Mouse (Mus musculus) embryo, embryonic 10 days (tissue): ENCODE data around the gene Ppp4r4.
A peak's percentile ranks its signal among the peaks of the same experiment; 100 is the strongest.
"Not testable (repeated sequence)": the region's sequence is repeated elsewhere in the genome, so short reads cannot be mapped to it uniquely, and the experiment has no call there.

Experiments used
- DNase-seq: peaks from one replicate; pipeline ENCODE4 v3.0.0-alpha.2; 2015; ENCODE audit warnings: low spot score

Ppp4r4 gene

DNA sequence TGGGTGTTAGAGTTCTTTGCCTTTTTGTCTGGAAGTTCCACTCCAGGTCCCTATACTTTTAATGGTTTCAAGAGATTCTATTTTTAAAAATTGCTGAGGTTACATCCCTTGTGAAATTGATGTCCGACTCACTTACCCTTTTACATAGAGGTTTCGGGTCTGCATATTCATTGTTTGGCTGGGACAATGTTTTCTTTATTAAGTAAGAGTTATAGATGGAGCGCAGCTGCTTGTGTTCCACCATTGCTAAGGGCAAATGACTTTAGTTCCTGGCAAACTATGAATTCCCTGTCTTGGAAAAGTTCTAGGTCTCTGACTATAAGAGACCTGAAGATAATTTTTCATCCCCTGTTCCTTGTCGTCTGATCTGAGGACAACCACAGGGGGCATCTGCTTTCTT lies 8.3 kb downstream of the Ppp4r4 start:
- no peak for DNase-seq

DNA sequence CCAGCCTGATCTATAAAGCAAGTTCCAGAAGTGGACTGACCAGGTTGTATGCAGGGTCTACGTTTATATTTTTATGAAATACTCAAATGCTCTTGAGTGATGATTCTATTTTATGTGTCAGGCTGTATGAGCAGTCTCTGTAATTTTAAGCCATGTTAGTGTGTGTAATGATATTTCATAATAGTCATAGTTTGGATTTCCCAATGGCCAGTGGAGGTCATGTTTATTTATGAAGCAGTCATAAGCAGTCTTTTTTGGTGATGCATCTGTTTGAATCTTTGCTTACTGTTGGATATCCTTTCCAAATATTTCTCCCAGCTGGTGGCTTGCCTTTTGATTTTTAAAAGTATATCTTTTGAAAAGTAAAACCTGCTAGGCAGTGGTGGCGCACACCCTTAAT lies 11.3 kb downstream of the Ppp4r4 start:
- DNase-seq: no peak

DNA sequence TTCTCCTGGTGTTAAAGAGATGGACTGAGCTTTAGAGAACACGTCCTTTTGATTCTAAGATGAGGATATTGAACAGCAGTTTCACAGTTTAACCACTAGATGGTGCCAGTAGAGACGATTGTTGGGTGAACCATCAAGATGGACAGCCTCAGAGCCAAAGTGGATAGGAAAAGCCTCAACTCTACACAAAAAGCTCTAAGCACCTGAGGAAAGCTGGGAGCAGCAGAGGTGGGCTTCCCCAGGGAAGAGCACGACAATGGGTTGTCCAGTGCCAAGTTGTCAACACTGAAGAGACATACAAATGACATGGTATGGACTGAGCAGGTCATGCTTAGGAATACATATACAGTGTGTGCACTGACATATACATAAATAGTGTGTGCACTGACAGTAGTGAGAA lies 12.1 kb downstream of the Ppp4r4 start:
- peak; percentile 82 for DNase-seq

DNA sequence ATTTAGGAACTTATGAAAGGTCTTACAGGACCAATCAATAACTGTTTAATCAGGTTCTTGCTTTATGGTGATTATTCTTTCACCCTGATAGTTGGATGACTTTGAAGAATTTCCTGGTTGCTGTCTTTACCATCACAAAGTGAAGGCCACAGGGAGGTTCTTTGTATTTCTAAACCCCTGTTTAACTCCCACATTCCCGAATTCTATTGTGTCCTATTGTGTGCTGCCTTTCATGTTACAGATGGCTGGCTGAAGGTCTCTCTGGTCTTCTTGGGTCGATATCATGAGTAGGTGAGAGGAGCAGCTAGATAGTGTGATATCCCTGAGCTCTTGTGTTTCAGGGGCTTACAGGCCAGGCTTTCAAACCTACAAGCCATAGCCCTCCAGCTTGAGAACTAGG lies 15.4 kb downstream of the Ppp4r4 start:
- DNase-seq: no peak

DNA sequence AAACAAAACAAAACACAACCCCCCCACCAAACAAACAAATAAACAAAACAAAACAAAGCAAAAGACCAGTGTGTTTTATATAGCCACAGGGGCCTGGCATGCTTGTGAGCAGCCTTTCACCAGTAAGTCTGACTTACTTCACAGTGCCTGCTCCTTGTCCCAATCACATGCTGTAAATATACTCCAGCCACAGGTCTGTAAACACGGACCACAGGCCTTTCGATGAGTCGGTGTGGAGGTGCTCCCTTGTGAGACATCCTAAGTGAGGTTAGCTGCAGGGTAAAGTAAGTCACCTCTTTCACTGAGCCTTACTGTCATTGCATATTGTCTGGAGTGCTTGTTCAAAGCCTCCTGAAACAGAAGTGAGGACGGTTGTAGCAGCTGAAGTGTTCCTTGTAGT lies 16.4 kb downstream of the Ppp4r4 start:
- no peak for DNase-seq

DNA sequence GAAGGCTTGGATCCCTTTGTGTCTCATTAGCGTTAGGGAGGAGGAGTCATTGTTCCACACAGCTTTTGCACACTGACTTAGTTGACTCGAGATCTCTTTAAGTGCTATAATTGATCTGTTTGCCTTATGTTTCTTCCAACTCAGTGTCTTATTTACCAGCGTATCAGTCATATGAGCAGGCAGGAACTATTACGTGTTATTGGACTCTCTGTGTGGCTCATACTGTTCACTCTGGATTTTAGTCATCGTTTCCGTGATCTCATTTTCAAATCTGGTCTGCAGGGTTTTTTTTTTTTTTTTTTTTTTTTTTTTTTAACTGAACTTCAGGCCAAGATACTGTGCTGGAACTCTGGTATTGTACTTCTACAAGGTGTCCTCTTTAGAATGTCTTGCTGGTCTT lies 18.0 kb downstream of the Ppp4r4 start:
- no peak for DNase-seq

DNA sequence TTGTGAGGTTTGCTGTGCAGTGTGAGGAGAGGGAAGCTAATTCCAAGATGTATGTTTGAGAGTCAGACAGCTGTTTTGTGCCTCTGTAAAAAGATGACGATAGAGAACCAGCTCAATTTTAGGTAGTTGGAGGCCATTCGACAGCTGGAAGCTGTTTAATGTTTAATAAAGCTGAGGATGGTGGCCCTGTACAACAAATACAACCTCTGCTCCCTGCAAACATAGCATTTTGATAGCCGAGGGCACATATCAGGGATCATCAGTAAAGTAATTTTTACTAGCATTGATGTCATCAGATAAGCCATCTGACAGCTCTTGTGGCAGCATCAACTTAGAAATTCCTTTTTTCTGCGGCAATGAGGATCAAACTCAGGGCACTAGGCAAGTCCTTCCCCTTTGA lies 19.3 kb downstream of the Ppp4r4 start:
- DNase-seq: no peak

DNA sequence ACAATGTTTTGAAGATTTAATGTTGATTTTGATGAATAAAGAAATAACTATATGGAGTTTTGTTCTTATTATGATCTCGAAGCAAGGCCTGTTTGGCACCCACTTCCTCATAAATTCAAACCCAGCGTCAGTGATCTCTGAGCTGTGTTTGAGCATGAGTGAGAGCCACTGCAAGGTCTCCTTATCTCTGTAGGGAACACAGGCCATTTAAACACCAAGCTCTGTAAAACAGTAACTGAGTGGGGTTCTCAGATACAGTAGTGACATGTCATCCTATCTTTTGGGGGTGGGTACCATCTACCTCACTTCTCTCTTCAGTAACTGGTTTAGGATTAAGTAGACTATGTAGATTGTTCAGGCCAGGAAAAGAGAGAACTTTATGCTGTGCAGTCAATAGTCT lies 20.4 kb downstream of the Ppp4r4 start:
- DNase-seq: no peak

DNA sequence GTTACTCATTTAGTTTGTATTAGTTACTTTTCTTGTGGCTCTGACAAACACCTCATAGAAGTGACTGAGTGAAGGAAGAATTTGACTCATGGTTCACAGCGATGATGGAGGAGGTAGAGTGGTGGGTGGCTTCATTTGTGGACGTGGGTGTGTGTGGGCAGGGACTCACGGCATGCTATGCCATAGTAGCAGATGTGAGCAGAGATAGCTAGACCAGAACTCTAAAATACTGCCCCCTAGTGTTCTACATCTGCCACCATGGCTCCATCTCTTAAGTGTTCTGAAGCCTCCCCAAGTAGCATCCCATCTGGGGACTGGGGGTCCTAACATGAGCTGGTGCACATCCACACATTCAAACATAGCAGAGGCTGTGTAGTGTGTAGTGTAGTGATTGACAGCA lies 21.4 kb downstream of the Ppp4r4 start:
- DNase-seq: no peak

DNA sequence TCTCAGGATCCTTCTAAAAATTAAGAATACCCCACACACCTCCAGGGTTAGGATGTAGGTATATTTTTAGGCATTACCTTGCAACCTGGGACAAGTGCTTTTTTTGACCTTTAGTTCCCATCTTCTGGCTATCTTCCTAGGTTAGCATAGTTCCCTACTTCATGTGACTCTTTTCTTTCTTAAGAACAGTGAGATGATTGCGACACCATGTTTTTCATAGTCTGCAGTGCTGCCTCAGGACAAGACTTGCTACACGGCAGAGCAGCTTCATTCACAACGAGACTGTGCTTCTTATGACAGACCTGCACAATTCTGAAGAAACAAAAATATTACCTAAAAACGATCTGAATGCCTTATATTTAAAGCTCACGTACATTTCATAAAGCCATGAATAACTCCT lies 24.8 kb downstream of the Ppp4r4 start:
- no peak for DNase-seq

DNA sequence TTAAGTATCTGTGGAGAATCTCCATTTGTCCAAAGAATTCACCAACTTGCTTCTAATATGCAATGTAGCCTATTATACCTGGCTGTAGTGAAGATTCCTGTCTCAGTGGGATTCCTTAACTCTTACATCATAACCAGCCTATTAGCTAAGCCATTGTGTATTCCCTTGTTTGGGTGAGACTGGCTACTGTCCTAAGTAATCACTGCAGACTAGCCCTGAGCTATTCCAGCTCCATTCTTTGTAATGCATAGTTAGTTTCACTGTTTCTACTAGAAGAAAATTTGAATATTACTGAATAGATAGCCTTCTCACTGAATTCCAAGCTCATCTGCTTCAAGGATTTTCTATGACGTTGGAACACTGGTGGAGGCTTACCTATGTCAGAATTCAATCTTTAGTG lies 32.6 kb downstream of the Ppp4r4 start:
- DNase-seq: no peak

DNA sequence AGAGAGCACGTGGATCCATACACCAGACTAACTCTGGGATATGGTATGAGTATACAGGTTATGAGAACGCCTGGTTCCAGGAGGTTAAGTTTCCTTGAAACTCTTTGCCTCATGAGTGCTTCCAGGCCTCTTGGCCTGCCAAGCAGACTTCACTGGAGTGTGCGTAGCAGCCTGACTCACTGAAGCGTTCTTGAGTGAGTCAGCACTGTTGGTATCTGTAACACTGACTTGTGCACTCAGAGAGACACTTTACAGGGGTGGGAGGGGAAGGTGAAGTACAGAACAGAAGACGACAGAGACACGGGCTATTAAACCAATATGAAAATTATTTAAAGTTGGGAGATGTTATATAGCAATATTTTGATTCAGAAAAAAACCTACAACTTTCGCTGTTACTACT lies 33.1 kb downstream of the Ppp4r4 start:
- no peak for DNase-seq

DNA sequence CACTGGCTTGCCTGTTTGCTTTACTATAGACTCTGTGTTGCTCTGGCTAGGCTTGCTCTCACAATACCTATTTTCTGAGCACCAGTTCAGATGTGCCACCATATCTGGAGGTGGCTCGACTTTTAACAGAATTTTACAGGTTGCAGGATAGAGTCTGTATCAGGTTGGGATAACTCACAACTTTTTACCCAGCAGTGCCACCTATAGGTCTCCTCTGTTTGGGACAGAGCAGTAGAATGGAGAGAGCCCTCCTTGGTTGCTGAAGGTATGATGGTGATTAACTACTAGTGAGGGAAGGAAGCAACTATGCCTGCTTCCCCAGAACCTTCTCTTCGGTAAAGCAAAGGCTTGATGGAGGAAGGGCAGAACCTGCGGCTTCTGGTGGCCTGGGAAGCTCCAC lies 35.0 kb downstream of the Ppp4r4 start:
- no peak for DNase-seq

DNA sequence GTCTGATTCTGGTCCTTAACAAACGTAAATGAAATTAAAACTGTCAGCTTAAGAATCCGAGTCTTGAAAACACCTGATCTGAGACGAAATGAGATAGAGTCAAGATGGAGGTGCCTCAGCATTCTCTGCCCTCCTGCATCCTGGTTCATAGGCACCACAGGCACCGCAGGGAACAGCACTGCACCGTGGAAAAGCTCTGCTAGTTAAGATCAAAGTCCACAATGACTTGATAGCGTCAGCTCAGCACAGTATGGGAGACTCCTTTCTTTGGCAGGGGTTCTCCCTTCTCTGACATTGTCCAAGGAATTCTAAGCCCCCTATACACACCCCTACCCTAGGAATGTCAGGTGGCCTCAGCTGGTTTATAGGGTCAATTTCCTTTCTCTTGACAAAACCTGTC lies 37.6 kb downstream of the Ppp4r4 start:
- no peak for DNase-seq

DNA sequence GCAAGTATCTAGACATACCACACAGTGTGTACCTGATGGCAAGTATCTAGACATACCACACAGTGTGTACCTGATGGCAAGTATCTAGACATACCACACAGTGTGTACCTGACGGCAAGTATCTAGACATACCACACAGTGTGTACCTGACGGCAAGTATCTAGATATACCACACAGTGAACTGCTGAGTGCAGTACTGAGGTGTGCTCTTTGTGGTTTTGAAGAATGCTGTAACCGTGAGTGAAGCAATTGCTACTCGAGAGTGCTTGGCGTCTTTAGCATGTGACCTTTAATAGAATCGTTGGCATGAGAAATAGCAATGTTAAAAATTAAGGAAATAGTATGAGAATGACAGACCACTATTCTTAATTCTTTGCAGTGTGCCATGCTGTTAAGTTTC lies 46.1 kb downstream of the Ppp4r4 start:
- not testable (repeated sequence) for DNase-seq

DNA sequence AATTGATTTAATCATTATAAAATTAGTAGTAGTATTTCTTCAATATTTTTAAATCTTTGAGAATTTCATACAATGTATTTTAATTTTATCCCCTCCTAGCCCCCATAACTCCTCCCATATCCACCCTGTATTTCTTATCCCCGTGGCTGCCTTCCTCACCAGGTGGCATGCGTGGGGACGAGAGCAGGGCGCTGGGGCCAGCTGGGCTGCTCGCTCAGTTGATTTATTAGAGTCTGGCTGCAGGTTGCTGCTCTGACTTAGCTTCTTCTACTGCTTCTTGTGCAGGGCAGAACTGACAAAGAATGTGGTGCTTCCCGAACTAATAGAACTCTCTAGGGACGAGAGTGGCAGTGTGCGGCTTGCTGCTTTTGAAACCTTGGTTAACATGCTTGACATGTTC lies 51.7 kb downstream of the Ppp4r4 start:
- no peak for DNase-seq

DNA sequence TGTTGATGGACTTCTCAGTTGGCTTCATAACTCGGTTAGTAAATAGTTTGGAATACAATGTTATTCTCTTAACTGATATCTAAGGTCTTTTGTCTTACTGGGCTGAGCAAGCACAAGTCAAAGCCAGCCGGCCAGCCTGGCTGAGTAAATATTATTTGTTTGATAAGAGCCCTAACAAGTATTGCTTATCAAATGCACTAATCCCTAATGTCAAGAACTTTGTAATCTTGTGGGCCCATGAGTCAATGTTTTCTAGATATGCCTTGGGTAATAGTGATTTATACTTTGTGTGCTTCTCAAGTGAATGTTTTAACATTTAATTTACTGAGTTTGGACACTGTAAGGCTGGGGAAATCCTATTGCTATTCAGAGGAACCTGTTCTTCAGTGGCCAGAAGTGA lies 66.3 kb downstream of the Ppp4r4 start:
- DNase-seq: no peak

DNA sequence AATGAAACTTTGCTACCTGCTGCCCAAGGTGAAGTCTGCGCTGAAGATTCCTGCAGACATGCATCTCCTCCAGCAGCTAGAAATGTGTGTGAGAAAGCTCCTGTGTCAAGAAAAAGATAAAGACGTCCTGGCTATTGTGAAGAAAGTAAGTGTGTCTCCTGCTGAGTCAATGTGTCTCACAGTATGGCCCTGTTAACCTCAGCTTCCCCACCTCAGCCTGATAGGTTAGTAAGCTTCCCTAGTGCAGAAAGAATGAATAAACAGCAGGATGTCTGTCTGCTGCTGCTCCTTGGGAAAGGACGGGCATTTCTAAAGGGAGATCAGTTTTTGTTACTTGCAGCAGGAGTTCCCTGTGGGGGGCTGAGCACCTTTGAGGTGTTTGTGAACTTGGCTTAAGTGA lies 68.3 kb downstream of the Ppp4r4 start:
- DNase-seq: no peak

DNA sequence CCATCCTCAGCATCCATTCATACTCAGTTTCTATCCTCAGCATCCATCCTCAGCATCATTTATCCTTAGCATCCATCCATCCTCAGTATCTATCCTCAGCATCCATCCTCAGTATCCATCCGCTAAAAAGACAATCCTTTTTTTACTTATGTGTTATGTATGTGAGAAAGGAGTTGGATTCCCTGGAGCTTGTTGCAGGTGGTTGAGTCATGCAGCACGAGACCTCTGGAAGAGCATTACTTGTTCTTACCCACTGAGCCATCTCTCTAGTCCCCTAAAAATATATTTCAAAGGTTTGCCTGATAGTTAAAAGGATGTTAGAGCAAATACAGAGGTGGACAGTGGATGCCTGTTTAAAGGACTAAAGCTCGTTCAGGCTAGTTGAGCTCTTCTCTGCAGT lies 69.8 kb downstream of the Ppp4r4 start:
- no peak for DNase-seq

DNA sequence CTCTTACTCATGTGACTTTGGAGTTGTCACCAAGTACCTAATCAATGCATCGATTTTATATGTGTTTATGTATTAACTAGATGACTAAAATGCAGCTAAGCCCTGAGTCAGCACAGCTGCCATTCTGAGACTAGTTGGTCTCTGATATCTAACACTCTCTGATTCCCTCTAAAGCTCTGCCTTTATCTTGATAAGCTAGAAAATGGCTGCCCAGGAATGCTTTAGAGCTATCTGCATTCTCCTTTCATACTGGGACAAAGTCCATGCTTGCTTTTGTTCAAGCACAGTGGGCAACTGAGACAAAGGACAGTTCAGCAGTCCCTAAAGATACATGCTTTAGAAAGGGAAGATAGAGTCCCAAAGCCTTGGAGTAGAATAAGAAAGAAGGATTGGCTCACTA lies 83.1 kb downstream of the Ppp4r4 start:
- no peak for DNase-seq

DNA sequence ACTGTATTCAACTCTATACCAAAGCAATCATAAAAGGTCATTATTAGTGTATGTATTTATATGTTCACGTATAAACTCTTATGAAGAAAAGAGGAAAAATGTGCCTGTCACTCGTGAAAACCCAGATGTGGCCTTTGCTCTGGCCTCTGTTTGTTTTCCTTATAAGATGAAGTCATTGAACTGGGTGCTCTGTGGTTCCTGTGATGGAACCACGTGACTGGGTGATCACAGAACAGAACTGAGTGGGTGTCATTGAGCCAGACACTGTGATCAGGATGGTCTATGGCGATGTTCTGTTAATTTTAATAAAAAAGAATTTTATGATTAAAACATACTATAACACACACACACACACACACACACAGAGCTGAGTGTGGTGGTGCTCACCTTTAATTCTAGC lies 83.7 kb downstream of the Ppp4r4 start:
- DNase-seq: no peak

DNA sequence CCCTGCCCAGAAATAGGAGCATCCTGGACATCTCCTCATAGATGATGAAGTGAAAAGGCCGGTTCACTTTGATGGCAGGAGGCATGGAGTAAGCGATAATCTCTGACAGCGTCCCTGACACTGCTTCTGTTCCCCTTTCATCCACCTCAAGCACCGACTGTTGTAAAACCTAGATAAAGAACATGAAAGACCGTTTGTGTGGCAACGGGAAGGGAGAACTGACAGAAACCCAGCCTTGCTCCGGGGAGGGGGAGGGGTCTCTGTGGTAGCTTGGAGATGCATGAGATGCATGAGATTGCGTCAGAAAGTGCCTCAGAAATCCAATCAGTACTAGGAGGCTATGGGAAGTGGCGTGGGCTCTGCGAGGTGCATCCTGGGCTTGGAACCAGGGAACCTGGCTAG lies 84.8 kb downstream of the Ppp4r4 start:
- DNase-seq: no peak

DNA sequence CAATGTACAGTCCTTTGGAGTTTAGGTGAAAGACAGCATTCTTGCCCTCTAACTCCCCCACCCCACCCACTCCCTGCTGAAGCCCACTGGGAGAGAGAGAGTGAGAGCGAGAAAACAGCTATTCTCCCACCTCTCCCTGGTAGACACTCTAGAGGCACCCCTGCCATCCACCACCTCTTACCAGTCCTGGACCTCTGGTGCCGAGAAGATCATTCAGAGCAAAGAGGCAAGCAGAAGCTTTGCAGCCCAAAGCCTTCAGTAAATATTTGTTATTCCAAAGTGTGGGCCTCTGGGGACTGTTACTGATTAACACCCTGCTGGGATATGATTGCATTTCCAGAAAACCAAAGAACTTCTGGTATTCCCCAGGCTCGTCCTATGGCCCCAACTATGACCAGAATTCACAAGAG lies 99.1 kb downstream of the Ppp4r4 start, which contains the start of gene Serpina10:
TSS of gene Serpina10 (minus strand) at position 242 of the 410 bp plus-strand sequence.
- DNase-seq: no peak

DNA sequence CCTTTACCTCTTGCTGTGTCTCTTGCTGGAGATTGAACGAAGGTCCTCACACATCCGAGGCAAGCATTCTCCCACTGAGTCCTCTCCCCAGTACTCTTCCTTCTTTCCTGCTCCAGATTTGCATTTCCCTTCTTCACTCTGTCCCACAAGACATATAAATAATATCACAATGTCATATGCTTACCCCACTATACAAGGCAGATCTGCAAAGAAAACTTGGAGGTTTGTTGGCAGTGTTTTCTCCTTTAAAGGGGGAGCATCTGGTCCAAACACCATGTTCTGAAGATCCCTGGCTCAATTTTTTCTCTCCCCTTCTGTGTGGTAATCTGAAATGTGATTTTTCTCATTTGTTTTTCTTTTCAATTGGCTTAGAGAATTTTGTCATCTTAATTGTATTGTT lies 102.3 kb downstream of the Ppp4r4 start:
- no peak for DNase-seq

DNA sequence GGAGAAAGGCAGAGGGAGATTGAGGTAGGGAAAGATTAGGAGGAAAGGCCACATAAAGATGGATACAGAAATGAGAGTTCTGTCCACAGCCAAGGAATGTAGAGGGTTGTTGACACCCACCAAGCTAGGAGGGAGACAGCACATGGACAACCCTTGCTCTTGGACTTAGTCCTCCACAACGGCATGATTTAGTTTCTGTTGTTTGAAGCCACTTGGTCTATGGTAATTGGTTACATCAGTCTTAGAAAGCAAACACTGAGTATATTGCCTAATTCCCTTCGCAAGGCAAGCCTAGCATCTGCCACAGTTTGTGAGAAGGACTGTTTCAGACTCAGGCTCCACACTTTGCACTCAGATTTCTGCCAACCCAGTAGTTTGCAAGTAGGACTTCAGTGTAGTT lies 103.8 kb downstream of the Ppp4r4 start:
- DNase-seq: no peak
